Mouse (Mus musculus) kidney, adult 2 months (tissue): ENCODE results near the gene Mrgprh. TPM values are rescaled to one million over a fixed set of nuclear protein-coding genes. Genes with fewer than 3 reads are reported as not detected.

Experiments
- DNase-seq: peaks from one replicate; pipeline ENCODE4 v3.0.0; 2021
- H3K27ac ChIP-seq: fragments of 200-500 bp; 2 replicates; pipeline ENCODE4 v1.5.1; 2012; ENCODE audit warnings: low read depth, low read length, control low read depth, inconsistent platforms; ENCODE audit not compliant: insufficient read depth
- H3K27me3 ChIP-seq: fragments of 200-500 bp; replicated peaks from 2 replicates; pipeline ENCODE4 v1.6.1; 2012; ENCODE audit warnings: mild to moderate bottlenecking, moderate library complexity, low read length, inconsistent platforms; ENCODE audit not compliant: control insufficient read depth, insufficient read depth
- H3K36me3 ChIP-seq: fragments of 200-500 bp; 2 replicates; pipeline ENCODE4 v1.6.1; 2012; ENCODE audit warnings: mild to moderate bottlenecking, moderate library complexity, low read length, inconsistent platforms; ENCODE audit not compliant: control insufficient read depth, insufficient read depth
- H3K4me1 ChIP-seq: fragments of 200-500 bp; 2 replicates; pipeline ENCODE4 v1.6.1; 2011; ENCODE audit warnings: low read length; ENCODE audit not compliant: control insufficient read depth, insufficient read depth
- H3K4me3 ChIP-seq: fragments of 200-500 bp; 2 replicates; pipeline ENCODE4 v1.5.1; 2011; ENCODE audit warnings: mild to moderate bottlenecking, low read depth, low read length, control low read depth; ENCODE audit not compliant: insufficient read depth
- CTCF ChIP-seq: fragments of 200-500 bp; conservative IDR thresholded peaks from 2 replicates; pipeline ENCODE4 v1.5.1; 2011; ENCODE audit warnings: low read depth, mild to moderate bottlenecking, control low read depth, low read length, moderate library complexity, mixed read lengths; ENCODE audit not compliant: insufficient read depth, insufficient read length
- POLR2A ChIP-seq: fragments of 200-500 bp; IDR thresholded peaks from one replicate; pipeline ENCODE4 v1.6.1; 2011; ENCODE audit warnings: low read depth, low read length, control low read depth
- WGBS: fragments of 180-500 bp; shearing (Covaris S2); methylation state at CpG from one replicate; pipeline ENCODE4 v1.1.7; 2018; 5-methylcytosine and 5-hydroxymethylcytosine counted together
- polyA plus RNA-seq: library from polyadenylated mRNA; depleted of rRNA; stranded (reverse); fragments of >200 nt; gene quantifications from 2 replicates; pipeline ENCODE4 v1.2.3, GENCODE M21; 2012

Gene Mrgprh
- polyA plus RNA-seq, 1 experiment, result 0.31 TPM

GRCm38 (mm10) chr17:12843826-12844225 lies 32.0 kb upstream of the Mrgprh start:
- DNase-seq, result no peak
- WGBS, result 70% methylated on average over 6 of the region's 6 CpGs
- Histone ChIP-seq H3K4me3 (no peak overlapping the region), H3K4me1 (peaks cover 12% of the 10 kb centered on the region), H3K27me3 (no peaks in the 10 kb centered on the region), H3K36me3 (no peaks in the 10 kb centered on the region), H3K27ac (no peak overlapping the region)
- no peak for TF ChIP-seq CTCF
- TF ChIP-seq POLR2A, result no peak

- TF ChIP-seq CTCF, result no peak
- TF ChIP-seq POLR2A, result no peak
- Histone ChIP-seq H3K36me3 (no peaks in the 10 kb centered on the region), H3K27me3 (no peaks in the 10 kb centered on the region), H3K4me1 (peaks cover 12% of the 10 kb centered on the region), H3K27ac (no peak overlapping the region), H3K4me3 (no peak overlapping the region)
- DNase-seq, result no peak
- WGBS, result 89% methylated on average over 4 of the region's 4 CpGs
Observed at GRCm38 (mm10) chr17:12844540-12844939, 31.3 kb upstream of the Mrgprh start.

DNA sequence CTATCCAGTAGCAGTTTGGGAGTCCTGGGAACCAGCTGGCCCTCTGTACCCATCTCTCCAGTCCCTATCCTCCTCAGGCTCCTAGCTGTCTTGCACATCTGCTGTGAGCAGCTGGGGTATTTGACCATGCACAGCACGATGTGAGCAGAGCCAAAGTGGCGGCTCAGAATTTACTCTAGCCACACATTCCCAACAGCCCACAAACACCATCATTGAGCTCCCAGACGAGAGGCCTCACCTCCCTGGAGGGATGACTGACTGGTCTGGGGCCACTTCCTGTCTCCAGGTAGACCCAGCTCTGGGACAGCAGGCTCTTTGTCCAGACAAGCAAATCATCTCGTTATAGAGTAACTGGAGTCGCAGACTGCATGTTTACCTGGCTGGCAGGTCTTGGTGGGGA lies 30.0 kb upstream of the Mrgprh start:
- Histone ChIP-seq H3K27me3 (no peaks in the 10 kb centered on the region), H3K4me3 (no peak overlapping the region), H3K27ac (peak overlapping the region; percentile 32; the same call in 1 of the 2 replicates), H3K36me3 (no peaks in the 10 kb centered on the region), H3K4me1 (peaks cover 12% of the 10 kb centered on the region)
- peak; percentile 31 for DNase-seq
- TF ChIP-seq POLR2A, result no peak
- no peak for TF ChIP-seq CTCF
- 36% methylated on average over 5 of the region's 5 CpGs for WGBS

- Histone ChIP-seq H3K36me3 (no peaks in the 10 kb centered on the region), H3K27me3 (no peaks in the 10 kb centered on the region), H3K4me3 (no peak overlapping the region), H3K27ac (peak overlapping the region; percentile 32; the same call in 1 of the 2 replicates), H3K4me1 (peaks cover 12% of the 10 kb centered on the region)
- whole genome bisulfite sequencing, result 48% methylated on average over 5 of the region's 5 CpGs
- peak; percentile 83 for DNase-seq
- no peak for TF ChIP-seq CTCF
- TF ChIP-seq POLR2A, result no peak
Observed at GRCm38 (mm10) chr17:12846474-12846873, 29.4 kb upstream of the Mrgprh start.

DNA sequence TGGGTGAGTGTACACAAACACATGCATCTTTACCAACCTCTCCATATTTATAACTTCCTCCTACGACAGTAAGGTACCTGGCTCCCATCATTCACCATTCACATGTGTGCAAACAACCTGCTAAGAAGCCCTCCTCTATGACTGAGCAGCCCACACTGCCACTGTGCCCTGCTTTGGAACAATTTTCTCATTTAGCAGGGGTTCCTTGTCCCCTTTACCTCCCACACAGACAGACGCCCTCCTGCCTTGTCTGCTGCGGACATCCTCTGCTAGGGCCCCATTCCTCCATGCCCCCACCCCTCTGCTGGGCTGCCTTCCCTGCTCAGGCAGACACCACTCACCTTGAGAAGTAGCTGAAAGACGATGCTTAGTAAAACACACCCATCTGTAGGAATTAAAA lies 28.1 kb upstream of the Mrgprh start:
- no peak for DNase-seq
- Histone ChIP-seq H3K4me1 (peaks cover 12% of the 10 kb centered on the region), H3K36me3 (no peaks in the 10 kb centered on the region), H3K27ac (no peak overlapping the region), H3K27me3 (no peaks in the 10 kb centered on the region), H3K4me3 (no peak overlapping the region)
- 74% methylated on average over 4 of the region's 4 CpGs for WGBS
- no peak for TF ChIP-seq POLR2A
- TF ChIP-seq CTCF, result no peak

GRCm38 (mm10) chr17:12849778-12850382 lies 26.0 kb upstream of the Mrgprh start:
- no peaks in the 10 kb centered on the region for H3K27me3 ChIP-seq
- H3K4me3 ChIP-seq, result no peak overlapping the region
- H3K27ac ChIP-seq, result no peak overlapping the region
- TF ChIP-seq CTCF (no peak), POLR2A (no peak)
- no peaks in the 10 kb centered on the region for H3K36me3 ChIP-seq
- DNase-seq, result no peak
- H3K4me1 ChIP-seq, result peaks cover 12% of the 10 kb centered on the region
- WGBS, result 89% methylated on average over 8 of the region's 8 CpGs

DNA sequence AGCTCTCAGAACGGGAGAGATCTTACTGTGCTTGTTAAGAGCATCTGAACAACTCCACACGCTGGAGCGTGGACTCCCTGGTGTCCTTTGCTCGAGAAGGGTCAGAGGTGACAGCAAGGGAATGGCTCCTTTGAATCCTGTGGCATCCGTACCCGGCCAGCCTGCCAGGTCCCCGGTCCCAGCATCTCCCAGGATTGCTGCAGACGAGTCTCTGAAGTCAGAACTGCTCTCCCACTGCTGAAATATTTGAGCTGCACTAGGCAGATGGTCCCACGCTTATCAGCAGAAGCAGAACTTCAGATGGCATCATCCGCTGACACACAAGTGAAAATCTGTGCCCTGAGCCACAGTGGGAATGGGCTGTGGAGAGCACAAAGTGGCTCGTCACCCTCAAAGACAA lies 24.1 kb upstream of the Mrgprh start:
- H3K36me3 ChIP-seq, result no peaks in the 10 kb centered on the region
- H3K4me1 ChIP-seq, result peaks cover 2% of the 10 kb centered on the region; the same call in 1 of the 2 replicates
- TF ChIP-seq POLR2A (no peak), CTCF (no peak)
- no peaks in the 10 kb centered on the region for H3K27me3 ChIP-seq
- no peak overlapping the region for H3K4me3 ChIP-seq
- 75% methylated on average over 11 of the region's 11 CpGs for WGBS
- H3K27ac ChIP-seq, result no peak overlapping the region
- no peak for DNase-seq
